Mouse (Mus musculus) thymus, adult 2 months (tissue): ENCODE measurements around the gene Son.

ENCODE experiments used
- CTCF ChIP-seq: fragments of 200-500 bp; IDR thresholded peaks from 2 replicates; pipeline ENCODE4 v1.5.1; 2012; ENCODE audit warnings: mild to moderate bottlenecking, control low read depth, low read length, moderate library complexity, borderline replicate concordance; ENCODE audit not compliant: control insufficient read depth, poor library complexity, insufficient read depth; ENCODE audit errors: extremely low read depth
- POLR2A ChIP-seq: fragments of 200-500 bp; IDR thresholded peaks from 2 replicates; pipeline ENCODE4 v1.6.1; 2012; ENCODE audit warnings: mild to moderate bottlenecking, low read length, control low read depth, moderate library complexity; ENCODE audit not compliant: control insufficient read depth, poor library complexity, insufficient read depth; ENCODE audit errors: extremely low read depth

GRCm38 (mm10) chr16:91649781-91650180, 2.5 kb downstream of the Son start:
- TF ChIP-seq POLR2A (no peak), CTCF (no peak)
